Mouse (Mus musculus) lung, postnatal 0 days (tissue): ENCODE measurements around the gene Foxj3. TPM values are rescaled to one million over a fixed set of nuclear protein-coding genes. Genes with fewer than 3 reads are reported as not detected.
A peak's percentile ranks its signal among the peaks of the same experiment; 100 is the strongest.

Source experiments
- ATAC-seq: fragments of 200-750 bp; cut with Nextera tagmentation; 2 replicates; pipeline ENCODE4 v1.8.0; 2017; ENCODE audit warnings: moderate library complexity
- DNase-seq: peaks from one replicate; pipeline ENCODE4 v3.0.0-alpha.2; 2016; ENCODE audit warnings: low spot score
- H3K27ac ChIP-seq: fragments of 300-500 bp; sonication (generic); 2 replicates; pipeline ENCODE4 v1.5.1; 2014; ENCODE audit warnings: antibody characterized with exemption, mild to moderate bottlenecking, low read length, mixed read lengths
- H3K27me3 ChIP-seq: fragments of 300-500 bp; sonication (generic); replicated peaks from 2 replicates; pipeline ENCODE4 v1.6.1; 2014; ENCODE audit warnings: low read length, mixed read lengths; ENCODE audit not compliant: insufficient read depth
- H3K36me3 ChIP-seq: fragments of 300-500 bp; sonication (generic); 2 replicates; pipeline ENCODE4 v1.6.1; 2014; ENCODE audit warnings: low read length, mixed read lengths; ENCODE audit not compliant: insufficient read depth
- H3K4me1 ChIP-seq: fragments of 300-500 bp; sonication (generic); 2 replicates; pipeline ENCODE4 v1.6.1; 2014; ENCODE audit warnings: antibody characterized with exemption, low read depth, low read length, mixed read lengths; ENCODE audit not compliant: insufficient read depth
- H3K4me2 ChIP-seq: fragments of 300-500 bp; sonication (generic); replicated peaks from 2 replicates; pipeline ENCODE4 v1.6.1; 2014; ENCODE audit warnings: low read depth, mild to moderate bottlenecking, low read length, moderate library complexity, mixed read lengths
- H3K4me3 ChIP-seq: fragments of 300-500 bp; sonication (generic); 2 replicates; pipeline ENCODE4 v1.5.1; 2014; ENCODE audit warnings: low read depth, low read length
- H3K9ac ChIP-seq: fragments of 300-500 bp; sonication (generic); replicated peaks from 2 replicates; pipeline ENCODE4 v1.6.1; 2014; ENCODE audit warnings: low read depth, mild to moderate bottlenecking
- H3K9me3 ChIP-seq: fragments of 300-500 bp; sonication (generic); 2 replicates; pipeline ENCODE4 v1.6.1; 2016; ENCODE audit warnings: low read length, mixed read lengths
- CTCF ChIP-seq: IDR thresholded peaks from 2 replicates; pipeline ENCODE4 v1.5.1; 2016; ENCODE audit warnings: antibody characterized with exemption, mild to moderate bottlenecking
- EP300 ChIP-seq: IDR thresholded peaks from 2 replicates; pipeline ENCODE4 v1.6.1; 2016; ENCODE audit warnings: antibody characterized with exemption, mild to moderate bottlenecking, control low read depth
- WGBS: fragments of 180-500 bp; shearing (Covaris S2); extraction: QIAGEN DNeasy Blood & Tissue Kit; methylation state at CpG from one replicate; pipeline ENCODE4 v1.1.7; 2014; 5-methylcytosine and 5-hydroxymethylcytosine counted together
- polyA plus RNA-seq: library from polyadenylated mRNA; unstranded; fragments of >200 nt; fragmentation: Nextera tagmentation; extraction: Ambion mirVana; gene quantifications from 2 replicates; pipeline ENCODE4 v1.2.1, GENCODE M21; 2015

Gene Foxj3
- polyA plus RNA-seq, 1 experiment from 2014 or later = 10.1 TPM

DNA sequence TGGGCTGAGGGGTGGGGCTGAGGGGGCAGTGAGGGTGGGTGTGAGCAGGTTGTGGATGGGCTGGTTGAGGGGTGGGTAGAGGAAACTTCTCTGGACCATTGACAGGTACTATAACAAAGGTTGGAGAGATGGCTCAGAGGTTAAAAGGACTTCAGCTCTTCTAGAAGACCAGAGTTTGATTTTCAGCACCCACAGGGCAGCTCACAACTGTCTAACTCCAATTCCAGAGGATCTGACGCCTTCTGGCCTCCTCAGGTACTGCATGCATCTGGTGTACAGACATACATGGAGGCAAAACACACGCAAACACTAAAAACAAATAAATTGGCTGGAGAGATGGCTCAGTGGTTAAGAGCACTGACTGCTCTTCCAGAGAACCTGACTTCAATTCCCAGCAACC, 25.2 kb upstream of the Foxj3 start:
- 59% methylated on average over 2 of the region's 2 CpGs for WGBS
- Histone ChIP-seq H3K4me2 (no peak overlapping the region), H3K4me1 (peaks cover 5% of the 10 kb centered on the region; the same call in 1 of the 2 replicates), H3K9ac (no peak overlapping the region), H3K27me3 (no peaks in the 10 kb centered on the region), H3K4me3 (no peak overlapping the region), H3K36me3 (no peaks in the 10 kb centered on the region), H3K27ac (no peak overlapping the region), H3K9me3 (no peaks in the 10 kb centered on the region)
- TF ChIP-seq EP300 = no peak
- peak; percentile 39 for TF ChIP-seq CTCF
- DNase-seq = no peak
- no peak for ATAC-seq

DNA sequence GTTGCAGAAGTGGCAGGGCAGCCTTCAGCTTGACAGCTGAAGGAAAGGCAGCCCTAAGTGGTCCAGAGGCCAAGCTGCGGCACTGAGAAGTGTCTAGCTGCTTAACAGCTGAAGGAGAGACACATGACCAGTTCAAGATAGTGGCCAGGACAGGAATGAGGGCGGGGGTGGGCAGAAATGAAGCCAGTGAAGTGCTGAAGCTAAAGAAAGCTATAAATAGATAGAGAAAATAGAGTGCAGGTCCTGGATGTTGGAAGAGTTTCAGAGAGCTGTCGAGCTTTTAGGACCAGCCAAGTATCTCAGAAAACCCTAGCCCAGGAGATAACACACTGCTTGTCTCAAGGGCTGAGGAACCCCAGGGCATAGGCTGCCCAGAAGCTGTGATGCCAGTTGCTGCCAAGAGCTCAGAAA, 24.1 kb upstream of the Foxj3 start:
- no peaks in the 10 kb centered on the region for H3K9me3 ChIP-seq
- no peak overlapping the region for H3K27ac ChIP-seq
- no peak overlapping the region for H3K4me3 ChIP-seq
- H3K36me3 ChIP-seq = no peaks in the 10 kb centered on the region
- ATAC-seq (peak; percentile 94), DNase-seq (peak; percentile 71)
- H3K27me3 ChIP-seq = no peaks in the 10 kb centered on the region
- TF ChIP-seq CTCF (no peak), EP300 (no peak)
- H3K4me1 ChIP-seq = peaks cover 5% of the 10 kb centered on the region; the same call in 1 of the 2 replicates
- 26% methylated on average over 3 of the region's 3 CpGs for WGBS
- H3K4me2 ChIP-seq = no peak overlapping the region
- H3K9ac ChIP-seq = no peak overlapping the region

DNA sequence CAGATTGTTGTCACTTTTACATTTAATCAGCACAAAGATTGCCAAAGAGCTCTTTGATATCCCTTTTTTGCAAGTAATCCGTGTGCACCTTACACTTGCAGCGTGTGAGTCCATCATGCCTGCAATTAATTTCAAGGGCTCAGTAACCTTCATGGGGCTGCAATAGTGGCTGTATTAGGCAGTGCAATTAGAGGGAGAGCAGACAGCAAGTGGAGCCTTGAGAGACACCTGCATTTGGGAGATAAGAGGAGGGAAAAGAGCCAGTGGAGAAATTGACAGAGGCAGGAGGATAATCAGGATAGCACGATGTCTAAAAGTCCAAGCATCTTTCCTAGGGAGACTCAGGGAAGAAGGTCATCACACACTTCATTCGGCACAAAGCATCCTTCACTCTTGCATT, 13.2 kb upstream of the Foxj3 start:
- Histone ChIP-seq H3K27ac (no peak overlapping the region), H3K4me2 (no peak overlapping the region), H3K9ac (no peak overlapping the region), H3K4me3 (no peak overlapping the region), H3K36me3 (no peaks in the 10 kb centered on the region), H3K4me1 (no peaks in the 10 kb centered on the region), H3K27me3 (no peaks in the 10 kb centered on the region), H3K9me3 (no peaks in the 10 kb centered on the region)
- 77% methylated on average over 4 of the region's 4 CpGs for WGBS
- ATAC-seq (no peak), DNase-seq (no peak)
- TF ChIP-seq CTCF = no peak
- TF ChIP-seq EP300 = no peak

DNA sequence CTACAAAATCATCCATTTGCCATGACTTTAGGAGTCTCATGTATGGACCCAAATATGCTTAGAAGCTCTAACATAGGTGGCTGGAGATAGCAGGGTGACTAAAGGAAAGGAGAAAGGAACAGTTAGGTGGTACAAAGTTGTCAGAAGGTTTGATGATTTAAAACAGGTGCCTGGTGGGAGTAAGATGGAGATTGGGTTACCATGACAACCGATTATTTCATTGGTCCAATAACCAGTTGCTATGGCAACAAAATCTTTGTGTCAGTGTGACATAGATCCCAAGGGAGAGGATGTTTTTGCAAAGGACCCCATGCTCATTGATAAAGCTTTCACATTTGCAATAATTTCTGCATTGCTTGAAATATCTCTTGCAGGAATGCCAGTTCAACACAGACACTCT, 12.8 kb upstream of the Foxj3 start:
- Histone ChIP-seq H3K36me3 (no peaks in the 10 kb centered on the region), H3K4me3 (no peak overlapping the region), H3K27ac (no peak overlapping the region), H3K4me1 (no peaks in the 10 kb centered on the region), H3K9ac (no peak overlapping the region), H3K27me3 (no peaks in the 10 kb centered on the region), H3K9me3 (no peaks in the 10 kb centered on the region), H3K4me2 (no peak overlapping the region)
- DNase-seq (no peak), ATAC-seq (no peak)
- TF ChIP-seq CTCF = no peak
- TF ChIP-seq EP300 = no peak
- 89% methylated on average over 1 of the region's 1 CpGs for WGBS

DNA sequence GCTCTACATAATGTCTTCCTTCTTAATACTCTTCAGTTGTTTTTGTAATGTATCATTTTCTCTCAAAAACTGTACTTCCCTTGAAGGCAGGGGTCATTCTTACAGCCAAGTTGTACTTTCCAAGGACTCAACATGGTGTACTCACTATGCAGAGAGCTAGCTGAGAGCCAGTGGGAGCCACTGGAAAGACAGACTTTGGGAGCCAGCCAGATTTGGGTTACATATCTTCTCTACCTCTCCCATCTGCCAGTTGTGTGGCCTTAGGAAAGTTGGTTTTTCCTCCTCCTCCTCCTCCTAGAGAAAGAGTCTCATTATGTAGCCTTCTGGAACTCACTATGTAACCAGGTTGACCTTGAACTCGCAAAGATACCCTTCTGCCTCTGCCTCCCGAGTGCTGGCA, 12.3 kb upstream of the Foxj3 start:
- Histone ChIP-seq H3K36me3 (no peaks in the 10 kb centered on the region), H3K4me2 (no peak overlapping the region), H3K9ac (no peak overlapping the region), H3K27me3 (no peaks in the 10 kb centered on the region), H3K4me3 (no peak overlapping the region), H3K27ac (no peak overlapping the region), H3K4me1 (no peaks in the 10 kb centered on the region), H3K9me3 (no peaks in the 10 kb centered on the region)
- DNase-seq = no peak
- WGBS = 78% methylated on average over 2 of the region's 2 CpGs
- no peak for ATAC-seq
- TF ChIP-seq CTCF (no peak), EP300 (no peak)

DNA sequence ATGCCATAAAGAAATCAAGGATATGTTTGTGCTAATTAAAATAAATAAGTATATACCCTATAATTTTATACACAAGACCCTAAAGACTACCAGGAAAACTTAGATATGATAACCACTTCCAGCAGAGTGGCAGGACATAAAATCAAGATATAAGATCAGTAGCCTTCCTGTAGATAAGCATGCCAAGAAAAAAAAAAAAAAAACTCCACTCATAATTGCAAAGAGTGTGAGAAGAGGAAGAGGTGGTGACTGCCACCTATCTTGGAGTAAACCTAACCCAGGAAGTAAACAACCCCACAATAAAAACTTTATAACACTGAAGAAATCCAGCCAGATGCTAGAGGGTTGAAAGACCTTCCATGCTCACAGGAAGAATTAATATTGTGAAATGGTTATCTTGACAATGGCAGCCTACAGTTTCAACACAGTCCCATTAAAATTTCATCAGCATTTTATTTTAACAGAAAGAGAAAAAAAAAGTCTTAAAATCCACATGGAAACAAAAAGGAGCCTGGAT, 10.4 kb upstream of the Foxj3 start:
- peak; percentile 54 for DNase-seq
- Histone ChIP-seq H3K9ac (no peak overlapping the region), H3K36me3 (no peaks in the 10 kb centered on the region), H3K27ac (no peak overlapping the region), H3K4me3 (no peak overlapping the region), H3K4me2 (no peak overlapping the region), H3K4me1 (no peaks in the 10 kb centered on the region), H3K27me3 (no peaks in the 10 kb centered on the region), H3K9me3 (no peaks in the 10 kb centered on the region)
- ATAC-seq = no peak
- no peak for TF ChIP-seq EP300
- TF ChIP-seq CTCF = no peak

DNA sequence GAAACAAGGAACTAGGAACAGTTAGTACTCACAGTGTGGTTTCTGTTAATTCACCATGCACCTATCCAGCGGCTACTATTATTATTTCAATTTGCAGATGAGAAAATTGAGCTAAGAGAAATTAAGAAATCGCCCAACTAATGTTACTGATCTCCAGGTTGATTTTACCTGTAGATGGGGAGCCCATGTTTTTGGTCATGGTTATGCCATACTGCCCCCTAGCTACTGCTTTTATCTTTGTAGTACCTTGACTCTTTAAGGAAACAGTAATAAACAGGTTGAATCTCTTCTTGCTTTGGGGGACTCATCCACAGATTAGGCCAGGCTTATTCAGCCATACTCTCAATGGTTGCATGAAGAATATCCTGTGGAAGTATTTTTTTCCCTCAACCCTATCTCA, 5.0 kb upstream of the Foxj3 start:
- no peaks in the 10 kb centered on the region; the same call in 1 of the 2 replicates for H3K4me1 ChIP-seq
- DNase-seq (peak; percentile 23), ATAC-seq (no peak)
- no peaks in the 10 kb centered on the region for H3K9me3 ChIP-seq
- no peak overlapping the region for H3K9ac ChIP-seq
- H3K36me3 ChIP-seq = no peaks in the 10 kb centered on the region
- H3K27ac ChIP-seq = no peak overlapping the region
- no peak overlapping the region for H3K4me2 ChIP-seq
- no peaks in the 10 kb centered on the region for H3K27me3 ChIP-seq
- no peak overlapping the region for H3K4me3 ChIP-seq
- WGBS = 81% methylated on average over 2 of the region's 2 CpGs
- TF ChIP-seq CTCF = peak; percentile 60
- TF ChIP-seq EP300 = no peak
